Mouse (Mus musculus) retina, postnatal 1 day (tissue): ENCODE data around the gene Grem1.

Experiments
- DNase-seq: peaks from one replicate; pipeline ENCODE4 v3.0.0-alpha.2; 2012

Grem1 gene

GRCm38 (mm10) chr2:113758311-113759161 lies at the start of gene Grem1:
Grem1 (minus strand) TSS chr2:113758646.
- DNase-seq: peak; percentile 58

GRCm38 (mm10) chr2:113807640-113808039 lies 49.2 kb upstream of the Grem1 start:
- DNase-seq: peak; percentile 67

DNA sequence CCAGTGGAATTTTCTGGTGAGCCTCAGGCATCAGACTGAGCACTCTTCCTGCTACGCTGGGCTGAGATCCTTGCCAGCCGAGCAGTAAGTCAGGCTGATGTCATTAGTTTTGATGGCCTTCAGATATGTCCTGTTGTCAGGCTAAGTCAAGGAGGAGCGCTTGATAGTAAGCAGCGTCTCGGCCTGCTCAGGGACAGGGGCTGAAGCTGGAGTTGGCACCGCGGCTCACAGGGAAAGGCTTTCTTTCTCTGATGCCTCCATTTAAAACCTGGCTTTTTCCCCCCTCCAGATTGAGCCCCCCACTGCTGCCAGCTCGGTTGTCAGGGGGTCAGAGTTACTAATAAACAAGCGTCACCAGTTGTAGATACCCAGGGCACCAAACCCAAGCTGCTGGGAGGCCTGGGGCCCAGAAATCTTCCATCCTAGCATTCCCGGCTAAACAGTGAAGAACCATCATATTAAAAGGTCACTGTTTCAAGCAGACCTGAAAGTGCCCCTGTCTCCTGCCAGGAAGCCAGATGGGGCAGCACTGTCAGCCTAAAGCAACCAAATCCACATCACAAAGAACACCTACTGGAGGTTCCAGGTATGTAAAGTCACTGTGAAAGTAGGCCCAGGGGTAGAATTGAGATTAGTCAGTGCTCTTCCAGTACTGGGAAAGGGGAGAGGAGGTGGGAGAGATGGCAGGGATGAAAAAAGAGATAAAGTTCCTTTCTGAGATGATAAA lies 48.6 kb upstream of the Grem1 start:
- no peak for DNase-seq

DNA sequence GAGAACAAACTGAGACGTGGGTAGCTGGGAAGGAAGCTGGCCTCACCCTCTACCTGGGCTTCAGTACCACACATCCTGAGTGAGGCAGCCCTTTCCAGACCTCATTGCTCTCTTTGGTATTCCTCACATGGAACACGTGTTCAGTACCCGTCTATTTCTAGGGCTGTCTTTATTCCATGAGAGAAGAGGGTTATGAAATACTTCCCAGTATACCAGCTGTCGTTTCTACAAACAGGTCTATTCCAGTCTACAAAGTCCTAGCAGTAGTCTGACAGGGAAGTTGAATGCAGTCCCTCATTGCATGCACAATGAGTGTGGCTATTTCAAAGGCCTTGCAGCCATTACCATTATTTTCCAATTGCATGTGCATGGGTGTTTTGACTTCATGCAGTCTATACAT lies 47.3 kb upstream of the Grem1 start:
- no peak for DNase-seq

GRCm38 (mm10) chr2:113803753-113804152 lies 45.3 kb upstream of the Grem1 start:
- DNase-seq: no peak

DNA sequence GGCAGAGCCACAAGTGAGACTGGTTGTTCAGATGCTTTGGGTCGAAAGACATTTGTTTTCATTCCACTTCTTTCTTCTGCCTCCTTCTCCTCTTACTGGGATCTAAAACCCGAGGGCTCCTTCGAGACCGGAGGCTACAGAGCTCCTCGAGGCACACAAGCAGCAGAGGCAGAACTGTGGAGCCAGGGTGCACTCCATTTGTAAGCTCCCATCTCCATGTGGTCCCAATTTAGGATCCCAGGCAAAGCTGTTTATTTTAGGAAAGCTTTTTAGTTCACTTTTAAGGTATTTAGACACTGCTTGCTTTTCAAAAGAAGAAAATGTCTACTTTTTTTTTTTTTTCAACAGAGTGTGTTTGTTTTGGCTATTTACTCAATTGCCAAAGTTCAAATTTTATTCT lies 42.4 kb upstream of the Grem1 start:
- no peak for DNase-seq

DNA sequence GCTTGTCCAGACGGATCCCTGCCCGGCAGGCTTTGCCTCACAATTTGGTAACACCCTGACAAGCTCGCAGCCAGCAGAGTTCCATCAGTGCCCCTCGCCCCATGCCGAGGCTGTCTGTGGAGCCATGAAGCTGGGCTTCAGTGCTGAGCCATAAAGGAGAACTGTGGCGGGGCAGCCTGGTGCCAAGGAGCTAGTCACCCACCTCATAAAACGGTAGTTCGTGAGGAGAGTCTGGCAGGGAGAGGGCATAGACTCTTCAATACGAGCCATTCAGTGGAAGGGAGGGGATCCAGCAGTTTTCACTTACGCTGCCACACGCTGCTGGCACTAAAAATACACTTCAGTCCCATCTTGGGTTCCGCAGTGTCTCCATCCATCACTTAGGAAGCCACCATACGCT lies 40.2 kb upstream of the Grem1 start:
- no peak for DNase-seq

GRCm38 (mm10) chr2:113795186-113795585 lies 36.7 kb upstream of the Grem1 start:
- no peak for DNase-seq

- no peak for DNase-seq
These were observed 35.1 kb upstream of the Grem1 start for GRCm38 (mm10) chr2:113793521-113793920.

GRCm38 (mm10) chr2:113788821-113789387 lies 30.5 kb upstream of the Grem1 start:
- DNase-seq: no peak

GRCm38 (mm10) chr2:113787882-113788281 lies 29.4 kb upstream of the Grem1 start:
- no peak for DNase-seq

GRCm38 (mm10) chr2:113784851-113785250 lies 26.4 kb upstream of the Grem1 start:
- DNase-seq: no peak

DNA sequence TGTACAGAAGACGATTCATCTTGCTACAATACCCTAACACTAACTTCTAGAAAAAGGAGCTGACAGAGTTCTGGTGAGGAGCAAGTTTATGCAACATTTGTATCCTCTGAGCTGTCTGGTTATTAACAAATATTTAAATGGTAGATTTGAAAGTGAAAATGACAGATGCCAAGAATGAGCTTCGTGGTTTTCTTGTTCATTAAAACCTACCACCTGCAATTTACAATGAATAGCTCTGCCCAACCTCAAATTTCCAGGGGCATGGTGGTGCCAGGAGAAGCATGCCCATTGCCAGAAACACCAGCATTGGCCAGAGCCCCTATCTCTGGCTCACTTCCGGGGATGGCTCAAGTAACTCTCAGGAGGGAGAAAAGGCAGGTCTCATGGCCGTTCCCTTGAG lies 23.1 kb upstream of the Grem1 start:
- DNase-seq: no peak

- no peak for DNase-seq
These were observed 22.7 kb upstream of the Grem1 start for GRCm38 (mm10) chr2:113781107-113781506.

DNA sequence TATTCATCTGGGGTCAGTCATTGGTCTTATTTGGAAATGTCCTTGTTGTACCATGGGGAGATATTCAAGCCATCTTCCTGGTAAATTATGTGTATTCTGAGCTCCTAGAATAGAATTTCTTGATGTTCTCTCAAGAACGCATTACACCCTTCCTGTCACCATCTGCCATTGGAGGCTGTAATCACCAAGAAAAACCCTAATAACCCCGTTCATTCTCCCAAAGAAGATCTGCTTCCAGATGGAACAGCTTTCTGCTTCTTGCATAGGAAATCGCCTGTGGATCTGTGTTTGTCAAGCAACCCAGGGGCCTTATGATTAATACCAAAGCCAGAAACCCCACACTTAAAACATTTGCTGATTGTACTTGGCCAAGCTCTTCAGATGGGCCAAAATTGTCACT lies 20.9 kb upstream of the Grem1 start:
- no peak for DNase-seq

DNA sequence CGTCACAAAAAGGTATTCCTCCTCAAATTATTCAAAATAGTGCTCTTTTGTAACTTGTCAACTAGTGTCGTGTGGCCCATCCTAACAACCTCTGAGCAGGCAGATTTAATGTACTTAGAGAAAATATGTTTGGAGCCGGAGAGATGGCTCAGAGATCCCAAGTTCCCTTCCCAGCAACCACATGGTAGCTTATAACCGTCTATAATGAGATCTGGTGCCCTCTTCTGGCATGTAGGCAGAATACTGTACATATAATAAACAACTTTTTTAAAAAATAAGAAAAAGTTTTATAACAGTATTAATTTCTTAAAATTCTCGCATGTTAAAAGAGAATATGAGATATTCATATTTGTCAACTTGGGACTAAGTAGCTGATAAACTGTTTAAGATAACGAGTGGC lies 19.6 kb upstream of the Grem1 start:
- no peak for DNase-seq

DNA sequence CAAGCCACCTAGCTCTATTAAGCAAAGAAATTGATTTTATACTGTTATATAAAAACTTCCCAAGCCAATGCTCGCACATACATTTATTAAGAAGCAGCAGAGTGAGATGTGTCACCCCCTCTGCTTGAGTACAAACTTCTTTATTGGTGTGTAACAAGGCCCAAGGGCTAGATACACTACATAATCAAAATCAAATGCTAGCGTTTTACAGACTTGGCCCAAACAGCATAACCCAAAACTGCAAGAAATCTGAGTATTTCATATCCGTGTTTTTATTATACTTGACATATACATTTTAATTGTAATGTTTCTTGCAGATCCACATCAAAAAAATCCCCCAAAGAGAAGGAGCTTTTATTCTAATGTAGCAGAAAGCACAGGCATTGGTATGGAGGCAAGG lies 17.9 kb upstream of the Grem1 start:
- DNase-seq: no peak

GRCm38 (mm10) chr2:113774150-113774805 lies 15.8 kb upstream of the Grem1 start:
- DNase-seq: no peak

- no peak for DNase-seq
These were observed 10.3 kb upstream of the Grem1 start for GRCm38 (mm10) chr2:113768541-113769303.

- DNase-seq: no peak
These were observed 7.4 kb upstream of the Grem1 start for GRCm38 (mm10) chr2:113765885-113766284.

GRCm38 (mm10) chr2:113764968-113765367 lies 6.5 kb upstream of the Grem1 start:
- no peak for DNase-seq

GRCm38 (mm10) chr2:113757525-113758310 lies 728 bp downstream of the Grem1 start:
- peak; percentile 59 for DNase-seq
